Mouse (Mus musculus): ENCODE measurements around the gene Cntn4.

DNA sequence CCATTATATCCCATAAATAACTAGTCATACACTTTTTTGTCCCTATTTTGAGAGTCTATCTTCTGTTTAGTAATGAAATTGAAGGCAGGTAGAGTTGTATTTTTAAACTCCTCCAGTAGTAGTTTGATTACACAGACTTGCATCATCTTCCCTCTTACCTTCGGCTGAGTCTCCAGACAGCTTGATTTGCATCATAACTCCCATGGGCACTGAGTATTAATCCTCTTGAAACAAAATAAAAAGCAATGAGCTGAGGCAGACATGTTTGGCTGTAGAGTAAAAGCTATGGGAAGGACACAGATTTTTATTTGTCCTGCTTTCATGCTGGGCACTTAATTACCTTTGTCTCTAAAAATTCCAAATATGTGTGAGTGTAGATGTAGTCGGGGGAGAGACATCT, 476.1 kb downstream of the Cntn4 start:
- TF ChIP-seq CTCF (conservative IDR thresholded peaks at IDR 0.05; ENCODE audit: low read length), result no peak
- TF ChIP-seq POU5F1 (IDR thresholded peaks at IDR 0.05; ENCODE audit: borderline replicate concordance, low read length), result no peak
